Mouse (Mus musculus) kidney, postnatal 0 days (tissue): ENCODE measurements around the gene Gm20388. TPM values are rescaled to one million over a fixed set of nuclear protein-coding genes. Genes with fewer than 3 reads are reported as not detected.

ENCODE experiments used
- ATAC-seq: fragments of 200-750 bp; cut with Nextera tagmentation; replicated peaks from 2 replicates; pipeline ENCODE4 v1.8.0; 2017; ENCODE audit warnings: low read depth, moderate number of reproducible peaks, moderate TSS enrichment, moderate library complexity; ENCODE audit not compliant: low FRiP score
- DNase-seq: peaks from one replicate; pipeline ENCODE4 v3.0.0-alpha.2; 2016; ENCODE audit warnings: low spot score
- H3K27ac ChIP-seq: fragments of 300-500 bp; sonication (generic); 2 replicates; pipeline ENCODE4 v1.5.1; 2014; ENCODE audit warnings: mild to moderate bottlenecking
- H3K27me3 ChIP-seq: fragments of 300-500 bp; sonication (generic); 2 replicates; pipeline ENCODE4 v1.6.1; 2014; ENCODE audit warnings: low read length, mixed read lengths; ENCODE audit not compliant: insufficient read depth
- H3K36me3 ChIP-seq: fragments of 300-500 bp; sonication (generic); 2 replicates; pipeline ENCODE4 v1.6.1; 2014; ENCODE audit warnings: low read length, mixed read lengths; ENCODE audit not compliant: insufficient read depth
- H3K4me1 ChIP-seq: fragments of 300-500 bp; sonication (generic); replicated peaks from 2 replicates; pipeline ENCODE4 v1.6.1; 2014; ENCODE audit warnings: antibody characterized with exemption, low read length, mixed read lengths; ENCODE audit not compliant: insufficient read depth
- H3K4me2 ChIP-seq: fragments of 300-500 bp; sonication (generic); 2 replicates; pipeline ENCODE4 v1.6.1; 2014; ENCODE audit warnings: mild to moderate bottlenecking, low read length, moderate library complexity, mixed read lengths
- H3K4me3 ChIP-seq: fragments of 300-500 bp; sonication (generic); replicated peaks from 2 replicates; pipeline ENCODE4 v1.5.1; 2014; ENCODE audit warnings: low read depth, low read length
- H3K9ac ChIP-seq: fragments of 300-500 bp; sonication (generic); 2 replicates; pipeline ENCODE4 v1.6.1; 2014; ENCODE audit warnings: low read depth, low read length
- H3K9me3 ChIP-seq: fragments of 300-500 bp; sonication (generic); replicated peaks from 2 replicates; pipeline ENCODE4 v1.6.1; 2016; ENCODE audit warnings: low read length, inconsistent platforms, mixed read lengths
- CTCF ChIP-seq: IDR thresholded peaks from 2 replicates; pipeline ENCODE4 v1.5.1; 2016; ENCODE audit warnings: antibody characterized with exemption, low read depth, mild to moderate bottlenecking, moderate library complexity
- WGBS: fragments of 180-500 bp; shearing (Covaris S2); extraction: QIAGEN DNeasy Blood & Tissue Kit; methylation state at CpG from one replicate; pipeline ENCODE4 v1.1.7; 2014; 5-methylcytosine and 5-hydroxymethylcytosine counted together
- polyA plus RNA-seq: library from polyadenylated mRNA; unstranded; fragments of >200 nt; fragmentation: Nextera tagmentation; extraction: Ambion mirVana; gene quantifications from 2 replicates; pipeline ENCODE4 v1.2.1, GENCODE M21; 2015

Gene Gm20388
- polyA plus RNA-seq, 1 experiment from 2014 or later: not detected

DNA sequence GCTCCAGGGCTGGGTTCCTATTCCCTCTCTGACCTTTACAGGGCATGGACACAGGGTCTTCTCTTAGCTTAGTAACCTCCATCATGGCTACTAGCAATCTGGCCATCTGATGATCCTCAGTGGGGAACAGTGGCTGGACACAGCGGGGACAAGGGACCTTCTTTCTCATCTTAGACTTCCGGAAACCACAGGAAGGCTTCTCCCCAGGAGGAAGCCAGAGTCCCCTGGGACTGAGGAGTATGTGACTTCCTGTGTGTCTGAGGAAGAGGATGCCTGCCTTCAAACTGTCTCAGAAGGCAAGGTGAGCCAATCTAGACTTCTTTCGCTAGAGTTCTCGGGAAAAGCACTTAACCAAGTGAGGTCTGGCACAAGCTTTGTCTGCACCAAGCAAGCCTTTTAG, 789.4 kb downstream of the Gm20388 start:
- Histone ChIP-seq H3K9me3 (no peaks in the 10 kb centered on the region), H3K27me3 (no peaks in the 10 kb centered on the region), H3K4me1 (peaks cover 3% of the 10 kb centered on the region; the same call in 1 of the 2 replicates), H3K4me3 (no peak overlapping the region), H3K27ac (peak overlapping the region; percentile 43; the same call in 1 of the 2 replicates), H3K4me2 (no peak overlapping the region), H3K9ac (no peak overlapping the region), H3K36me3 (no peaks in the 10 kb centered on the region)
- 69% methylated on average over 4 of the region's 4 CpGs for WGBS
- no peak for ATAC-seq
- no peak for DNase-seq
- no peak for TF ChIP-seq CTCF

GRCm38 (mm10) chr8:120701758-120702465, 791.3 kb downstream of the Gm20388 start:
- 47% methylated on average over 19 of the region's 19 CpGs for WGBS
- H3K4me2 ChIP-seq: no peak overlapping the region

DNA sequence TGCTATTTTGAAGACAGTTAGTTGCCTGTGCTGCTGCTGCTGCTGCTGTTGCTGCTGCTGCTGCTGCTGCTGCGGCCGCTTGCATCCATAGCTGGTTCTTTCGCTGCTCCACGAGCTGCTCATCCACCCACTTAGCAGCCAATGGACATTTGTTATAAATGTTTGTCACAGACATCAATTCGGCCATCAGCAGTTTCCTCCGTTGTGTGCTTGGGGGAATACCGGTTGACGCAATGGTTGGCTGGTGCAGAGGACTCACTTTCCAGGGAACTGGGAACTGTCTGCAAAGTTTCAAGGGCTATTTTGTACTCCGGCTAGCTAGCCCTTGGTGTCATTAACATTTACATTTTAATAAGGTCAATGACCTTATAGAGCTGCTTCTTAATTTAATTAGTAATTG, 793.6 kb downstream of the Gm20388 start:
- no peak for ATAC-seq
- no peak for DNase-seq
- WGBS: 27% methylated on average over 9 of the region's 9 CpGs

More at GRCm38 (mm10) chr8:120701758-120702465, 791.3 kb downstream of the Gm20388 start:
- H3K27ac ChIP-seq: no peak overlapping the region
- no peaks in the 10 kb centered on the region for H3K27me3 ChIP-seq
- H3K4me1 ChIP-seq: 0 out of 2 replicates have a peak, but pooled peaks cover 3% of the 10 kb centered on the region
- H3K36me3 ChIP-seq: no peaks in the 10 kb centered on the region
- TF ChIP-seq CTCF: no peak
- H3K9ac ChIP-seq: no peak overlapping the region
- no peak overlapping the region for H3K4me3 ChIP-seq
- ATAC-seq: peak; percentile 66; the same call in 1 of the 2 replicates
- no peaks in the 10 kb centered on the region for H3K9me3 ChIP-seq
- DNase-seq: no peak

GRCm38 (mm10) chr8:120705163-120705562, 794.5 kb downstream of the Gm20388 start:
- no peak for TF ChIP-seq CTCF
- no peak overlapping the region for H3K27ac ChIP-seq
- H3K4me2 ChIP-seq: no peak overlapping the region
- H3K4me1 ChIP-seq: no peaks in the 10 kb centered on the region
- ATAC-seq: no peak
- no peaks in the 10 kb centered on the region for H3K27me3 ChIP-seq
- H3K9me3 ChIP-seq: no peaks in the 10 kb centered on the region
- no peaks in the 10 kb centered on the region for H3K36me3 ChIP-seq
- no peak for DNase-seq
- H3K9ac ChIP-seq: no peak overlapping the region
- WGBS: 65% methylated on average over 15 of the region's 15 CpGs
- H3K4me3 ChIP-seq: no peak overlapping the region

More for the DNA sequence above, 793.6 kb downstream of the Gm20388 start:
- H3K36me3 ChIP-seq: no peaks in the 10 kb centered on the region
- H3K27me3 ChIP-seq: no peaks in the 10 kb centered on the region
- TF ChIP-seq CTCF: no peak
- no peak overlapping the region for H3K4me3 ChIP-seq
- no peak overlapping the region for H3K9ac ChIP-seq
- H3K27ac ChIP-seq: no peak overlapping the region
- no peaks in the 10 kb centered on the region for H3K9me3 ChIP-seq
- no peaks in the 10 kb centered on the region for H3K4me1 ChIP-seq
- H3K4me2 ChIP-seq: no peak overlapping the region

GRCm38 (mm10) chr8:120706193-120706592, 795.6 kb downstream of the Gm20388 start:
- TF ChIP-seq CTCF: no peak
- Histone ChIP-seq H3K4me2 (no peak overlapping the region), H3K9ac (no peak overlapping the region), H3K27ac (no peak overlapping the region), H3K4me1 (no peaks in the 10 kb centered on the region), H3K9me3 (no peaks in the 10 kb centered on the region), H3K36me3 (no peaks in the 10 kb centered on the region), H3K27me3 (no peaks in the 10 kb centered on the region), H3K4me3 (no peak overlapping the region)
- ATAC-seq: no peak
- no peak for DNase-seq
- WGBS: 72% methylated on average over 3 of the region's 3 CpGs

DNA sequence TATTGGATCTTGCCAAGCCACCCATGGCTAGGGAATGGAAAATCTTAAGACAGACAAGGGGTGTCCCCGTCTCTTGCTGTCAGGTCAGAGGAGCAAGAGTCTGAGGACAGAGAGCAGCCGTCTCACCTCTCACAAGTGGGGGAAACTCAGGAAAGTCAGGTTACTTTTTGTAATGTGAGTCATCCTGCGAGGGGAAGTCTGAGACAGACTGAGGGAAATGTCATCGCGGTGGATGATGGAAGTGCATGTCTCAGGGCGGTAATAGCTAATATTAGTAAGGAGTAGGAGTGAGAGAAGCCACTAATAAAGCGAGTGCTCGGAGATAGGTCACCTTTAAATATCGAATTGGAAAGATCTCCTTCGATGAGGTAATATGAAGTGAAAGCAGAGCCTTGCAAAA, 798.5 kb downstream of the Gm20388 start:
- 62% methylated on average over 10 of the region's 10 CpGs for WGBS
- ATAC-seq (no peak), DNase-seq (no peak)
- H3K27ac ChIP-seq: no peak overlapping the region
- H3K9ac ChIP-seq: no peak overlapping the region
- H3K4me3 ChIP-seq: no peak overlapping the region
- H3K9me3 ChIP-seq: no peaks in the 10 kb centered on the region
- TF ChIP-seq CTCF: no peak
- no peak overlapping the region for H3K4me2 ChIP-seq
- no peaks in the 10 kb centered on the region for H3K4me1 ChIP-seq
- no peaks in the 10 kb centered on the region for H3K27me3 ChIP-seq
- no peaks in the 10 kb centered on the region for H3K36me3 ChIP-seq
